Mouse (Mus musculus) limb, embryonic 12.5 days (tissue): ENCODE measurements at regions not wholly inside any gene's neighbourhood (a gene's known extent, or its start where the extent isn't known, plus 50 kb on each side); places are given as distances from the start of the nearest gene placed in this dataset.
A peak's percentile ranks its signal among the peaks of the same experiment; 100 is the strongest.

Experiments used
- ATAC-seq: fragments of 200-750 bp; cut with Nextera tagmentation; 2 replicates; pipeline ENCODE4 v1.8.0; 2017; ENCODE audit warnings: low read depth, moderate TSS enrichment; ENCODE audit not compliant: insufficient number of reproducible peaks, insufficient read depth, low FRiP score, low TSS enrichment
- H3K27ac ChIP-seq: fragments of 300-500 bp; sonication (generic); 2 replicates; pipeline ENCODE4 v1.5.1; 2016; ENCODE audit warnings: mild to moderate bottlenecking, moderate library complexity
- H3K27me3 ChIP-seq: fragments of 300-500 bp; sonication (generic); 2 replicates; pipeline ENCODE4 v1.6.1; 2016; ENCODE audit warnings: mild to moderate bottlenecking, moderate library complexity
- H3K36me3 ChIP-seq: fragments of 300-500 bp; sonication (generic); 2 replicates; pipeline ENCODE4 v1.6.1; 2016; ENCODE audit warnings: mild to moderate bottlenecking, moderate library complexity
- H3K4me1 ChIP-seq: fragments of 300-500 bp; sonication (generic); replicated peaks from 2 replicates; pipeline ENCODE4 v1.6.1; 2016
- H3K4me2 ChIP-seq: fragments of 300-500 bp; sonication (generic); 2 replicates; pipeline ENCODE4 v1.6.1; 2016; ENCODE audit warnings: mild to moderate bottlenecking, moderate library complexity
- H3K4me3 ChIP-seq: fragments of 300-500 bp; sonication (generic); replicated peaks from 2 replicates; pipeline ENCODE4 v1.5.1; 2016; ENCODE audit warnings: mild to moderate bottlenecking
- H3K9ac ChIP-seq: fragments of 300-500 bp; sonication (generic); replicated peaks from 2 replicates; pipeline ENCODE4 v1.6.1; 2016; ENCODE audit warnings: mild to moderate bottlenecking, moderate library complexity
- H3K9me3 ChIP-seq: fragments of 300-500 bp; sonication (generic); 2 replicates; pipeline ENCODE4 v1.6.1; 2016; ENCODE audit warnings: mild to moderate bottlenecking, moderate library complexity
- WGBS: fragments of 180-500 bp; shearing (Covaris S2); methylation state at CpG from one replicate; pipeline ENCODE4 v1.1.7; 2016; 5-methylcytosine and 5-hydroxymethylcytosine counted together

GRCm38 (mm10) chr7:123805650-123806049 lies 177.0 kb upstream of the Hs3st4 start:
- no peak for ATAC-seq
- Histone ChIP-seq H3K9me3 (no peaks in the 10 kb centered on the region), H3K27me3 (no peaks in the 10 kb centered on the region), H3K4me2 (no peak overlapping the region), H3K9ac (no peak overlapping the region), H3K4me3 (no peak overlapping the region), H3K27ac (no peak overlapping the region), H3K4me1 (no peaks in the 10 kb centered on the region), H3K36me3 (no peaks in the 10 kb centered on the region)
- 97% methylated on average over 2 of the region's 2 CpGs for WGBS

GRCm38 (mm10) chr7:123823976-123824375 lies 158.7 kb upstream of the Hs3st4 start:
- Histone ChIP-seq H3K4me2 (no peak overlapping the region), H3K4me3 (no peak overlapping the region), H3K36me3 (no peaks in the 10 kb centered on the region), H3K27ac (no peak overlapping the region), H3K9me3 (no peaks in the 10 kb centered on the region), H3K9ac (no peak overlapping the region), H3K27me3 (no peaks in the 10 kb centered on the region), H3K4me1 (no peaks in the 10 kb centered on the region)
- no peak for ATAC-seq
- 76% methylated on average over 4 of the region's 4 CpGs for WGBS

GRCm38 (mm10) chr7:123826406-123826805 lies 156.3 kb upstream of the Hs3st4 start:
- ATAC-seq = no peak
- H3K9me3 ChIP-seq = no peaks in the 10 kb centered on the region
- H3K4me1 ChIP-seq = no peaks in the 10 kb centered on the region
- no peak overlapping the region for H3K9ac ChIP-seq
- H3K4me3 ChIP-seq = no peak overlapping the region
- H3K27ac ChIP-seq = no peak overlapping the region
- H3K27me3 ChIP-seq = no peaks in the 10 kb centered on the region
- no peaks in the 10 kb centered on the region for H3K36me3 ChIP-seq
- no peak overlapping the region for H3K4me2 ChIP-seq
- 83% methylated on average over 5 of the region's 5 CpGs for WGBS

GRCm38 (mm10) chr7:123842552-123842951 lies 140.1 kb upstream of the Hs3st4 start:
- no peak overlapping the region for H3K27ac ChIP-seq
- ATAC-seq = no peak
- H3K4me1 ChIP-seq = 0 out of 2 replicates have a peak, but pooled peaks cover 1% of the 10 kb centered on the region
- no peaks in the 10 kb centered on the region for H3K27me3 ChIP-seq
- H3K4me3 ChIP-seq = no peak overlapping the region
- no peak overlapping the region for H3K4me2 ChIP-seq
- WGBS = 88% methylated on average over 7 of the region's 7 CpGs
- H3K36me3 ChIP-seq = no peaks in the 10 kb centered on the region
- no peaks in the 10 kb centered on the region for H3K9me3 ChIP-seq
- H3K9ac ChIP-seq = no peak overlapping the region

- no peak overlapping the region for H3K27ac ChIP-seq
- 84% methylated on average over 4 of the region's 4 CpGs for WGBS
- ATAC-seq = no peak
- no peaks in the 10 kb centered on the region for H3K9me3 ChIP-seq
- H3K36me3 ChIP-seq = no peaks in the 10 kb centered on the region
- H3K4me2 ChIP-seq = no peak overlapping the region
- no peak overlapping the region for H3K9ac ChIP-seq
- peaks cover 20% of the 10 kb centered on the region for H3K4me1 ChIP-seq
- H3K27me3 ChIP-seq = no peaks in the 10 kb centered on the region
- no peak overlapping the region for H3K4me3 ChIP-seq
Measured at GRCm38 (mm10) chr7:123847081-123847480, 135.6 kb upstream of the Hs3st4 start.

- Histone ChIP-seq H3K9ac (no peak overlapping the region), H3K36me3 (no peaks in the 10 kb centered on the region), H3K4me1 (peaks cover 20% of the 10 kb centered on the region), H3K27me3 (no peaks in the 10 kb centered on the region), H3K9me3 (no peaks in the 10 kb centered on the region), H3K4me3 (no peak overlapping the region), H3K4me2 (no peak overlapping the region), H3K27ac (peak overlapping the region; percentile 75)
- WGBS = 29% methylated on average over 5 of the region's 5 CpGs
- ATAC-seq = no peak
Measured at GRCm38 (mm10) chr7:123848644-123849043, 134.0 kb upstream of the Hs3st4 start.

- H3K9me3 ChIP-seq = no peaks in the 10 kb centered on the region
- no peak overlapping the region for H3K4me3 ChIP-seq
- no peaks in the 10 kb centered on the region for H3K27me3 ChIP-seq
- H3K4me1 ChIP-seq = peaks cover 20% of the 10 kb centered on the region
- ATAC-seq = peak; percentile 70; the same call in 1 of the 2 replicates
- 22% methylated on average over 3 of the region's 3 CpGs for WGBS
- no peak overlapping the region for H3K9ac ChIP-seq
- peak overlapping the region; percentile 75 for H3K27ac ChIP-seq
- H3K4me2 ChIP-seq = no peak overlapping the region
- no peaks in the 10 kb centered on the region for H3K36me3 ChIP-seq
Measured at GRCm38 (mm10) chr7:123849220-123849619, 133.4 kb upstream of the Hs3st4 start.

GRCm38 (mm10) chr7:123850272-123851197 lies 132.1 kb upstream of the Hs3st4 start:
- no peaks in the 10 kb centered on the region for H3K9me3 ChIP-seq
- H3K27ac ChIP-seq = no peak overlapping the region
- H3K4me3 ChIP-seq = no peak overlapping the region
- no peaks in the 10 kb centered on the region for H3K27me3 ChIP-seq
- ATAC-seq = no peak
- no peaks in the 10 kb centered on the region for H3K36me3 ChIP-seq
- H3K4me2 ChIP-seq = no peak overlapping the region
- H3K4me1 ChIP-seq = peaks cover 20% of the 10 kb centered on the region
- WGBS = 78% methylated on average over 10 of the region's 10 CpGs
- no peak overlapping the region for H3K9ac ChIP-seq

GRCm38 (mm10) chr7:123857539-123857938 lies 125.1 kb upstream of the Hs3st4 start:
- Histone ChIP-seq H3K9ac (no peak overlapping the region), H3K4me2 (no peak overlapping the region), H3K27ac (no peak overlapping the region), H3K4me1 (no peaks in the 10 kb centered on the region), H3K4me3 (no peak overlapping the region), H3K9me3 (no peaks in the 10 kb centered on the region), H3K27me3 (no peaks in the 10 kb centered on the region), H3K36me3 (no peaks in the 10 kb centered on the region)
- WGBS = 79% methylated on average over 6 of the region's 6 CpGs
- ATAC-seq = no peak

GRCm38 (mm10) chr7:123861706-123862105 lies 121.0 kb upstream of the Hs3st4 start:
- ATAC-seq = no peak
- Histone ChIP-seq H3K4me2 (no peak overlapping the region), H3K9me3 (no peaks in the 10 kb centered on the region), H3K4me3 (no peak overlapping the region), H3K4me1 (no peaks in the 10 kb centered on the region), H3K27ac (no peak overlapping the region), H3K27me3 (no peaks in the 10 kb centered on the region), H3K9ac (no peak overlapping the region), H3K36me3 (no peaks in the 10 kb centered on the region)
- WGBS = 87% methylated on average over 2 of the region's 2 CpGs

- Histone ChIP-seq H3K4me1 (no peaks in the 10 kb centered on the region), H3K9ac (no peak overlapping the region), H3K36me3 (no peaks in the 10 kb centered on the region), H3K4me2 (no peak overlapping the region), H3K27me3 (no peaks in the 10 kb centered on the region), H3K9me3 (no peaks in the 10 kb centered on the region), H3K27ac (no peak overlapping the region), H3K4me3 (no peak overlapping the region)
- 90% methylated on average over 4 of the region's 4 CpGs for WGBS
- no peak for ATAC-seq
Measured at GRCm38 (mm10) chr7:123896759-123897444, 85.8 kb upstream of the Hs3st4 start.
